Mouse (Mus musculus) 416B (cell line): ENCODE measurements around the gene Crnkl1.
A peak's percentile ranks its signal among the peaks of the same experiment; 100 is the strongest.
"Not testable (repeated sequence)": the region's sequence is repeated elsewhere in the genome, so short reads cannot be mapped to it uniquely, and the experiment has no call there.

Source experiments
- DNase-seq: peaks from one replicate; pipeline ENCODE4 v3.0.0; 2011; ENCODE audit warnings: low read depth

Crnkl1 gene

GRCm38 (mm10) chr2:145920941-145921650 is 13.7 kb downstream of the Crnkl1 start:
- DNase-seq: peak; percentile 31

GRCm38 (mm10) chr2:145905884-145906283 is 28.9 kb downstream of the Crnkl1 start:
- DNase-seq: not testable (repeated sequence)

- DNase-seq: peak; percentile 73
Observed at GRCm38 (mm10) chr2:145905156-145905555, 29.7 kb downstream of the Crnkl1 start.

GRCm38 (mm10) chr2:145903983-145904616 is 30.7 kb downstream of the Crnkl1 start:
- DNase-seq: peak; percentile 46

- DNase-seq: peak; percentile 87
Observed at GRCm38 (mm10) chr2:145903061-145903901, 31.5 kb downstream of the Crnkl1 start.

GRCm38 (mm10) chr2:145901861-145902260 is 33.0 kb downstream of the Crnkl1 start, which contains the start of gene Naa20:
Naa20 (plus strand) TSS chr2:145902099.
- DNase-seq: no peak

GRCm38 (mm10) chr2:145900318-145900717 is 34.5 kb downstream of the Crnkl1 start:
- DNase-seq: not testable (repeated sequence)

GRCm38 (mm10) chr2:145898106-145898505 is 36.7 kb downstream of the Crnkl1 start:
- DNase-seq: no peak

- no peak for DNase-seq
Observed at GRCm38 (mm10) chr2:145893756-145894155, 41.1 kb downstream of the Crnkl1 start.

GRCm38 (mm10) chr2:145890571-145890970 is 44.2 kb downstream of the Crnkl1 start:
- DNase-seq: no peak

- DNase-seq: no peak
Observed at GRCm38 (mm10) chr2:145888766-145889480, 45.9 kb downstream of the Crnkl1 start.

GRCm38 (mm10) chr2:145887937-145888765 is 46.7 kb downstream of the Crnkl1 start:
- DNase-seq: peak; percentile 65

- DNase-seq: peak; percentile 42
Observed at GRCm38 (mm10) chr2:145884913-145885785, 49.7 kb downstream of the Crnkl1 start.

GRCm38 (mm10) chr2:145884036-145884912 is 50.5 kb downstream of the Crnkl1 start:
- DNase-seq: peak; percentile 12

GRCm38 (mm10) chr2:145882398-145882797 is 52.4 kb downstream of the Crnkl1 start:
- peak; percentile 34 for DNase-seq

- no peak for DNase-seq
Observed at GRCm38 (mm10) chr2:145881932-145882331, 52.9 kb downstream of the Crnkl1 start.

- DNase-seq: no peak
Observed at GRCm38 (mm10) chr2:145880887-145881747, 53.7 kb downstream of the Crnkl1 start.

- no peak for DNase-seq
Observed at GRCm38 (mm10) chr2:145877191-145877590, 57.6 kb downstream of the Crnkl1 start.
